Mouse (Mus musculus): ENCODE measurements around the gene Olfr862.

The Olfr862 gene

GRCm38 (mm10) chr9:19887904-19888303 is at the start of gene Olfr862:
Olfr862 (minus strand) TSS chr9:19888004.
- no peak for DNase-seq (ENCODE audit: inconsistent ontology term)

- DNase-seq (ENCODE audit: inconsistent ontology term) = no peak
These were observed 28.8 kb upstream of the Olfr862 start, which contains the start of gene Olfr77 for GRCm38 (mm10) chr9:19916565-19916964. Olfr77 (plus strand) TSS chr9:19916865.

DNA sequence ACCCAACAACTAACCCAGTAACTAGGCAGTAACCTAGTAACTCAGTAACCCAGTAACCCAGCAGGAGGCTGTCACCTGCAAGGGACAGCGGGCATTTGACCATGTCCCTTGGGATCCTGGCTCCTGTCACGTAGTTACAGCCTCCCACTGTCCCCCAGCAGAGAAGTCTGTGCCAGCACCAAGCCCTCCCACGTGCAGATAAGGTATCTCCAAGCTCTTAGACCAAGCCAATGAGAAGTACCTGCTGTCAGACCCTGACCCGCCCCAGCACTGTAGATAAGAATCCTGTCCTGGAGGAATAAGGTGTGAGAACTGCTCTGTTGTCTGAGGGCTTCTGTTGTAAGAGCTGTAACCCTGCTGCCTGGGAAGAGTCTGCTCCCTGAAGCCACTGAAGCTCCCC is 23.4 kb upstream of the Olfr862 start:
- no peak for DNase-seq (ENCODE audit: inconsistent ontology term)

GRCm38 (mm10) chr9:19849647-19850046 is 38.2 kb downstream of the Olfr862 start, which contains the start of gene Olfr860:
Olfr860 (minus strand) TSS chr9:19849747.
- no peak for DNase-seq (ENCODE audit: inconsistent ontology term)
